Mouse (Mus musculus): ENCODE measurements around the gene Dnajc16. TPM values are rescaled to one million over a fixed set of nuclear protein-coding genes. Genes with fewer than 3 reads are reported as not detected.
A peak's percentile ranks its signal among the peaks of the same experiment; 100 is the strongest.

Dnajc16 gene
- polyA plus RNA-seq, 1 experiment from 2014 or later: 5.8 TPM

DNA sequence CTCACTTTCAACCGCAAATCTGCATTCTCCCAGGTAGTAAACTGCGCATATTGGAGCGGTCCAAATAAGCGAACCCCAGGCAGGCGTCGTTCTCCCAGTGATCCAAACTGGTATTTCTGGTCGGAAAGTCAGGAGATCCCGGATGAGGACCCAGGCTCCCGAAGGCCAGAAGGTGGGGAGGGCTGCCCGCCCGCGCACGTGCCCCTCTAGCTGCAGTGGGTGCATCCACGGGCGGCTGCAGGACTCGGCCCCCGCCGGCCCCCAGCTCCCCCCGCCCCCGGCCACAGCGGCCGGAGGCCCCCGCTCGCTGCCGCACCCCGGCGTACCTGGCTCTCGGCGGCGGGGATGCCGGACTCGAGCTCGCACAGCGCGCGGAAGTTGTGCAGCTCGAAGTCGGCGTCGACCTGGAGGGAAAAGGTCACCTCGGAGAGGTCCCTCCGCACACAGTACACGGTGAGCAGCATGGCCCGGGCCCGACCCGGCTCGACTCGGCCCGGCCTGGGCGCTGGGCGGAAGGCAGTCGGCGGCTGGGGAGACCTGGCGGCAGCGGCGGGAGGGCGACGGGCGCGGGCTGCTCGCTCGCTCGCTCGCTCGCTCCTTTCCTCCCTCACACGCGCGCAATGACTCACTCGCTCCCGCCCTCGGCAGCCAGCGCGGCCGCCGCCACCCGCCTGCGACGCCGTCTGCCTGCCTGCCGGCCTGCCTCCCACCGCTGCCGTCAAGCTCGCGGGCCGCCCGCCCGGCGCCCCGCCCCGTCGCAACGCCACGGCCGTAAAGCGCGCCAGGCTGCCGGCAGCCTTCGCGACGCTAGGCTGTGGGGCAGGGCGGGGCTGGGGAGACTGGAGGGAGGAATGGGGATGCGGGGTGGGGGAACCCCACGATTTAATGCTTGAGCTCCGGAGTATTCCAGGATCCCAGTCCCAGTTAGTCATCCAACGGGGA, 67.7 kb downstream of the Dnajc16 start, which contains the start of gene Ddi2:
Gene Ddi2 (minus strand): TSS at position 689 of the 942 bp plus-strand sequence.
- H3K4me2 ChIP-seq (ENCODE audit: low read depth): peak within 1 kb of the TSS; percentile 65
- no peaks in the 10 kb centered on the region for H3K36me3 ChIP-seq (ENCODE audit: control insufficient read depth, insufficient read depth, low read length)
- H3K27ac ChIP-seq (ENCODE audit: low read depth, low read length): peak within 1 kb of the TSS; percentile 75
- H3K4me3 ChIP-seq (ENCODE audit: low read depth, low read length): peak within 1 kb of the TSS; percentile 89
- under 1% methylated on average over 91 of the region's 105 CpGs for WGBS
- DNase-seq (ENCODE audit: low spot score) (peak; percentile 97), ATAC-seq (ENCODE audit: insufficient read depth, low FRiP score, low TSS enrichment) (peak; percentile 86)
- no peaks in the 10 kb centered on the region for H3K9me3 ChIP-seq (ENCODE audit: control insufficient read depth, low read length)
- peak within 1 kb of the TSS; percentile 86 for H3K9ac ChIP-seq (ENCODE audit: low read length)
- no peaks in the 10 kb centered on the region for H3K27me3 ChIP-seq (ENCODE audit: control insufficient read depth, insufficient read depth, low read length)
- peaks cover 13% of the 10 kb centered on the region for H3K4me1 ChIP-seq (ENCODE audit: control insufficient read depth, insufficient read depth, low read length)

DNA sequence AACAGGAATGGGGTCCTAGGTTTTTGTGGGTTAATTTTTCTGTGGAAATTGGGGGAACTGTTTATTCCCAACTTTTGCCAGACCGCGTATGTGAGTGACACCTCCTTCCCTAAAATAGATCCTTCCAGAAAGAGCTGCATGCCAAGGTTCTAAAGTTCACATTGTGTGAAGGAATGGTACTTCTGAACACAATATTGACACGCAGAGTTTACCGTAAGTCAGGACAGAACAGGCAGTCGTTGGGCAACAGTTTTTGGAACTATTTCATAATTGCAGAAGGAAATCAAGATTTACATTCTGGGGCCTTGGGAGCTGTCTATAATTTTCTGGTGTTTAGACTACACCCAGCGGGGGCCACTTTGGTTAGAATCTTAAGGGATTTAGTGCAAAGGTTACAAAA, 68.8 kb downstream of the Dnajc16 start:
- Histone ChIP-seq H3K4me1 (ENCODE audit: control insufficient read depth, insufficient read depth, low read length) (peaks cover 13% of the 10 kb centered on the region), H3K4me2 (ENCODE audit: low read depth) (peak overlapping the region; percentile 65), H3K27ac (ENCODE audit: low read depth, low read length) (no peak overlapping the region), H3K9ac (ENCODE audit: low read length) (no peak overlapping the region), H3K9me3 (ENCODE audit: control insufficient read depth, low read length) (no peaks in the 10 kb centered on the region), H3K36me3 (ENCODE audit: control insufficient read depth, insufficient read depth, low read length) (no peaks in the 10 kb centered on the region), H3K27me3 (ENCODE audit: control insufficient read depth, insufficient read depth, low read length) (no peaks in the 10 kb centered on the region), H3K4me3 (ENCODE audit: low read depth, low read length) (peak overlapping the region; percentile 89; the same call in 1 of the 2 replicates)
- DNase-seq (ENCODE audit: low spot score) (no peak), ATAC-seq (ENCODE audit: insufficient read depth, low FRiP score, low TSS enrichment) (no peak)
- 83% methylated on average over 6 of the region's 6 CpGs for WGBS

DNA sequence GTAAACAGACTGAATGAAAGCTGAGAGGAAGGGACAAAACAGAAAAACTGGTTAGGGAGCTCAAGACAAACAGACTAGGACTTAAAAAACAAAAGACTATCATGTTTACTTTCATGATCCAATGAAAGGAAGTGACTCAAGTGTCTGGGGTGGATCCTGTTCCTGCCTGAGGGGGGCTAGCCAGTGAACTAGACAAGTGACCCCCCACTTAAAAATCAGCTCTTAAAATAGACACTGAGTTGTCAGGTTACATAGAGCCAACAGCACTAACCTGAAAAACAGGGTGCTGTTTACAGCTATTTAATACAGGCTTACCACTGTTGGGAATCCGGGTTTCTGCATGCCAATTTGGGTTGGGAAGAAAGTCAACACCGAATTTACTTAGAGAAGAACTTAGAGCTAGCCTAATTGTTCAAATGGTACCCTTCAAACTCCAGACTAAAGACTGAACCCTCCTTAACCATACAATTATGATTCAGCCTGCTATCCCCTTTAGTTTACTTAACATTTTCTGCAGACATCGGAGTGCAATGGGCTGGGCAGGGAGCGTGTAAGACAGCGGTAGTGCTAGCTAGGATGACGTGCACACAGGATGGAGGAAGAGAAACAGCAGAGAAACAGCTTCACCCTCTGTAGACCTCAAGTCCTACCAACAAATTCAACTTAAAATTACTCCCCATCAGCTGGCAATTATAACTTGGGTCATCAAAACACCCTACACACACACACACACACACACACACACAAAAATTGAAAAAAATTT, 69.8 kb downstream of the Dnajc16 start:
- Histone ChIP-seq H3K27me3 (ENCODE audit: control insufficient read depth, insufficient read depth, low read length) (no peaks in the 10 kb centered on the region), H3K9me3 (ENCODE audit: control insufficient read depth, low read length) (no peaks in the 10 kb centered on the region), H3K4me3 (ENCODE audit: low read depth, low read length) (no peak overlapping the region), H3K36me3 (ENCODE audit: control insufficient read depth, insufficient read depth, low read length) (no peaks in the 10 kb centered on the region), H3K9ac (ENCODE audit: low read length) (no peak overlapping the region), H3K4me1 (ENCODE audit: control insufficient read depth, insufficient read depth, low read length) (peaks cover 13% of the 10 kb centered on the region), H3K4me2 (ENCODE audit: low read depth) (no peak overlapping the region; the same call in 1 of the 2 replicates), H3K27ac (ENCODE audit: low read depth, low read length) (no peak overlapping the region)
- 84% methylated on average over 6 of the region's 6 CpGs for WGBS
- DNase-seq (ENCODE audit: low spot score) (no peak), ATAC-seq (ENCODE audit: insufficient read depth, low FRiP score, low TSS enrichment) (no peak)

DNA sequence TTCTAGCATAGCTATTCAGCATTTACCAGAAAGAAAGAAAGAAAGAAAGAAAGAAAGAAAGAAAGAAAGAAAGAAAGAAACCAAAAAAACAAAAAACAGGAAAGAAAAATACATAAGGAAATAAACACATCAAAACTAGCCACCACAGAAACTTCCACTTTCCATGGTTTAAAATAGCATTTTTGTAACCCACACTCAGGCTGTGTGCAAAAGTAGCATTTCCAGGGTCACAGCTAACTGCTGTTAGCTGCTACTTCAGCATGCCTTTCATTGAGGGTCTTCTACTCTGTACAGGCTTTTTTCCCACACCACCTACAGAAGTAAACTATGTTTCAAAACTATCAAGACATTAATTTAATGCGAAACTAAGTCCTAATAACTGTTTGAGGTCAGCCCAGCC, 71.4 kb downstream of the Dnajc16 start:
- no peaks in the 10 kb centered on the region for H3K9me3 ChIP-seq (ENCODE audit: control insufficient read depth, low read length)

DNA sequence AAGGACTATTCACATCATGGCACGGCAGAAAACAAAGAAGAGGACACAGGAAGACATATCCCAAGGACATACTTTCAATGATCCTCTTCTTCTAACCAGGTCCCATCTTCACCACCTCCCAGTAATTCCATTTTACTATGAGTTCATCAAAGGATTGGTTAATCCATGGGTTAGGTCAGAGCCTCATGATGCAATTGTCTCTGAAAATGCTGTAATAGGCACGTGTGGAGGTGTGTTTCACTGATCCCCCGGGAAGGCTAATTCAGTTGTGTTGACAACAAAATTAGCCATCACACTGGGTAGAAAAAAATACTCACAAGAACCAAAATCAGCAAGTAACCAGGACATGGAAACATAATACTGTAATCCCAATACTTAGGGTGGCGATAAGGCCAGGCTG, 73.1 kb downstream of the Dnajc16 start:
- H3K4me3 ChIP-seq (ENCODE audit: low read depth, low read length): no peak overlapping the region
- no peaks in the 10 kb centered on the region for H3K36me3 ChIP-seq (ENCODE audit: control insufficient read depth, insufficient read depth, low read length)
- H3K4me1 ChIP-seq (ENCODE audit: control insufficient read depth, insufficient read depth, low read length): peaks cover 9% of the 10 kb centered on the region
- WGBS: 88% methylated on average over 4 of the region's 4 CpGs
- H3K9me3 ChIP-seq (ENCODE audit: control insufficient read depth, low read length): no peaks in the 10 kb centered on the region
- ATAC-seq (ENCODE audit: insufficient read depth, low FRiP score, low TSS enrichment): no peak
- H3K27ac ChIP-seq (ENCODE audit: low read depth, low read length): no peak overlapping the region
- no peaks in the 10 kb centered on the region for H3K27me3 ChIP-seq (ENCODE audit: control insufficient read depth, insufficient read depth, low read length)
- no peak for DNase-seq (ENCODE audit: low spot score)
- H3K9ac ChIP-seq (ENCODE audit: low read length): no peak overlapping the region
- no peak overlapping the region for H3K4me2 ChIP-seq (ENCODE audit: low read depth)

More for the DNA sequence above, 71.4 kb downstream of the Dnajc16 start:
- no peak for DNase-seq (ENCODE audit: low spot score)
- Histone ChIP-seq H3K36me3 (ENCODE audit: control insufficient read depth, insufficient read depth, low read length) (no peaks in the 10 kb centered on the region), H3K4me1 (ENCODE audit: control insufficient read depth, insufficient read depth, low read length) (peaks cover 13% of the 10 kb centered on the region), H3K27ac (ENCODE audit: low read depth, low read length) (no peak overlapping the region), H3K4me3 (ENCODE audit: low read depth, low read length) (no peak overlapping the region), H3K27me3 (ENCODE audit: control insufficient read depth, insufficient read depth, low read length) (no peaks in the 10 kb centered on the region), H3K9ac (ENCODE audit: low read length) (no peak overlapping the region), H3K4me2 (ENCODE audit: low read depth) (no peak overlapping the region)
- ATAC-seq (ENCODE audit: insufficient read depth, low FRiP score, low TSS enrichment): no peak
- WGBS: 92% methylated on average over 1 of the region's 1 CpGs

DNA sequence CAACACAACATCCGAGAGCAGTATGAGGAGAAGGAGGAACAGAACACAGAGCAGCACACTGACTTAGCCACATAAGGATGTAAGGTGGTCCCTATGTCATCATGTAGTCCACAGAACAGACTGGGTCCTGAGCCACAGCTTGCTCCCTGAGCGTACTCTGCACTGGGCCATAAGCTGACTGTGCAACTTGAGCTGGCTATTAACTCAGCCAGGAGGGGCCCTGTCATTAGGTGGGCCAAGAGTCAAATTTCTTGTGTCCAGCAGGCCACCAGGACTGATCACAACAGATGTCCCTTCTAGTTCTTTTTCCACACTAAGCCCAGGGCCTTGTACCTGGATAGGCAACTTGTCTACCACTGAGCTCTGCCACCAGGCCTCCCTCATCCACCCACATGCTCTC, 75.7 kb downstream of the Dnajc16 start:
- Histone ChIP-seq H3K4me2 (ENCODE audit: low read depth) (no peak overlapping the region), H3K36me3 (ENCODE audit: control insufficient read depth, insufficient read depth, low read length) (0 out of 2 replicates have a peak, but pooled peaks cover 2% of the 10 kb centered on the region), H3K27ac (ENCODE audit: low read depth, low read length) (no peak overlapping the region), H3K9me3 (ENCODE audit: control insufficient read depth, low read length) (no peaks in the 10 kb centered on the region), H3K9ac (ENCODE audit: low read length) (no peak overlapping the region), H3K4me3 (ENCODE audit: low read depth, low read length) (no peak overlapping the region), H3K4me1 (ENCODE audit: control insufficient read depth, insufficient read depth, low read length) (no peaks in the 10 kb centered on the region), H3K27me3 (ENCODE audit: control insufficient read depth, insufficient read depth, low read length) (no peaks in the 10 kb centered on the region)
- ATAC-seq (ENCODE audit: insufficient read depth, low FRiP score, low TSS enrichment) (no peak), DNase-seq (ENCODE audit: low spot score) (no peak)
- WGBS: 49% methylated on average over 2 of the region's 2 CpGs

DNA sequence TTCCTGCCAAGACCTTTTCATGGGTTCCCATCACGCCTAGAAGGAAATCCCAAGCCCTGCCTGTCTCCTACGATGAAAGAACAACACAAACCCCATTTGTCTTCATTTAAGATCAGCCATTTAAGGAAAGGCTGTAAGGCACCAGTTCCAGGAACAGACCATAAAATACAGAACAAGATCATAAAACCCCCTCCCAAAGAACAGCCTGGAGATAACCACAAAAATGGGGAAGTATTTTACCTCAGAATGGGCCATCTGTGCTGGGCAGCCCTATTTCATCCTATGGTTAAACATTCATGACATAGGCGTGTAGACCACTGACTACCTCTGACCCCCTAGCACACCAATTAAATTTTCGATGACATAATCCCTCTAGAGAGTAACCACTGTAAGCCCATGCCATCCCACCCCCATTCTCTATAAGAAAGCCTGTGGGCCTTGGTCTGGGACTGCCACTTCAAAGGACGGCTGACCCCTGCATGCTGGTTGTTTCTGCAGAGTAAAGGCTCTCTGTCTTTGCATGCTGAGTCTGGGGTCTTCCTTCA, 77.1 kb downstream of the Dnajc16 start:
- H3K27me3 ChIP-seq (ENCODE audit: control insufficient read depth, insufficient read depth, low read length): no peaks in the 10 kb centered on the region
- H3K4me3 ChIP-seq (ENCODE audit: low read depth, low read length): no peak overlapping the region
- H3K4me2 ChIP-seq (ENCODE audit: low read depth): no peak overlapping the region
- no peaks in the 10 kb centered on the region for H3K4me1 ChIP-seq (ENCODE audit: control insufficient read depth, insufficient read depth, low read length)
- DNase-seq (ENCODE audit: low spot score): no peak
- no peaks in the 10 kb centered on the region for H3K9me3 ChIP-seq (ENCODE audit: control insufficient read depth, low read length)
- H3K9ac ChIP-seq (ENCODE audit: low read length): no peak overlapping the region
- ATAC-seq (ENCODE audit: insufficient read depth, low FRiP score, low TSS enrichment): no peak
- H3K36me3 ChIP-seq (ENCODE audit: control insufficient read depth, insufficient read depth, low read length): peaks cover 9% of the 10 kb centered on the region
- no peak overlapping the region for H3K27ac ChIP-seq (ENCODE audit: low read depth, low read length)
- WGBS: 53% methylated on average over 5 of the region's 5 CpGs

DNA sequence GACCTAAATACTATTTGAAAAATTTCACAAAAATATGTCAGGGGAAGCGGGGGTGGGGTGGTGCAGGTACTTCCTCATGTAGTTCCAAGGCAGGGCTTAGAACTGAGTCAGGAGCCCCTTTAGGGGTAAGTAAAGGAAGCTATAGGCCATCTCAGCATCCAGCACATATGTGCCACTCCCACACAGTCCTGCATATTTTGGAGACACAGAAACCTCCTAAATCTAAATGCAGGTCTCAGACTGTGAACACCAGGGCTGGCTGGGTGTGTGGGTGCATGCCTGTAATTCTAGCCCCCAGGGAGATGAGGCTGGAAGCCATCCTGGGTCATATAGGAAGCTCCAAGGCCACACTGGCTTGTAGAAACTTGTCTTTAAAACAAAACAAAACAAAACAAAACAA, 79.5 kb downstream of the Dnajc16 start:
- DNase-seq (ENCODE audit: low spot score): no peak
- H3K9ac ChIP-seq (ENCODE audit: low read length): no peak overlapping the region
- H3K27me3 ChIP-seq (ENCODE audit: control insufficient read depth, insufficient read depth, low read length): no peaks in the 10 kb centered on the region
- no peak for ATAC-seq (ENCODE audit: insufficient read depth, low FRiP score, low TSS enrichment)
- no peak overlapping the region for H3K4me2 ChIP-seq (ENCODE audit: low read depth)
- no peak overlapping the region for H3K4me3 ChIP-seq (ENCODE audit: low read depth, low read length)
- peaks cover 12% of the 10 kb centered on the region for H3K36me3 ChIP-seq (ENCODE audit: control insufficient read depth, insufficient read depth, low read length)
- H3K4me1 ChIP-seq (ENCODE audit: control insufficient read depth, insufficient read depth, low read length): no peaks in the 10 kb centered on the region
- WGBS: 90% methylated on average over 1 of the region's 1 CpGs
- H3K27ac ChIP-seq (ENCODE audit: low read depth, low read length): no peak overlapping the region
- no peaks in the 10 kb centered on the region for H3K9me3 ChIP-seq (ENCODE audit: control insufficient read depth, low read length)

Data from neural tube, embryonic 11.5 days (tissue).